Mouse (Mus musculus): ENCODE results near the gene Ocel1.

DNA sequence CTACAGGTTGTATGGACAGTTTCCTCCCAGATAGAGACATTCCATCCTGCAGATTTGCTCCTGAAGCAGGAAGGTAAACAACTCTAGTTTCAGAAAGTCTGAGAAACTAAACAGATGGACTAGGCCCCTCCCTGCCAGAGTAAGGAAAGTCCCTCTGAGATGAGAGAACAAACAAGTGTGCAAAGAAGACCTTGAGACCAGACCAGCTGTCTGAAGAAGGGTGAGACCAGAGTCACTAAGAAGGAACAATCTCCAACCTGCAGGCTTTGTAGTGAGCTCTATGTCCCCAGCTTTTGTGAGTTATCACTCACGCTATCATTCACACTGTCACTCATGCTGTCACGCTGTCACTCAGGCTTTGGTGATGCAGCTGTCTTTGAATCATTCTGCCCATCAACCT, 20.6 kb downstream of the Ocel1 start:
- no peak for TF ChIP-seq CTCF (IDR thresholded peaks at IDR 0.05)
- no peak for TF ChIP-seq EP300 (IDR thresholded peaks at IDR 0.05)
